Mouse (Mus musculus) neural tube, embryonic 10.5 days (tissue): ENCODE data around the gene Galr3.
"Not testable (repeated sequence)": the region's sequence is repeated elsewhere in the genome, so short reads cannot be mapped to it uniquely, and the experiment has no call there.

Experiments used
- DNase-seq: peaks from one replicate; pipeline ENCODE4 v3.0.0-alpha.2; 2017; ENCODE audit warnings: low spot score; ENCODE audit errors: extremely low spot score

Gene Galr3

DNA sequence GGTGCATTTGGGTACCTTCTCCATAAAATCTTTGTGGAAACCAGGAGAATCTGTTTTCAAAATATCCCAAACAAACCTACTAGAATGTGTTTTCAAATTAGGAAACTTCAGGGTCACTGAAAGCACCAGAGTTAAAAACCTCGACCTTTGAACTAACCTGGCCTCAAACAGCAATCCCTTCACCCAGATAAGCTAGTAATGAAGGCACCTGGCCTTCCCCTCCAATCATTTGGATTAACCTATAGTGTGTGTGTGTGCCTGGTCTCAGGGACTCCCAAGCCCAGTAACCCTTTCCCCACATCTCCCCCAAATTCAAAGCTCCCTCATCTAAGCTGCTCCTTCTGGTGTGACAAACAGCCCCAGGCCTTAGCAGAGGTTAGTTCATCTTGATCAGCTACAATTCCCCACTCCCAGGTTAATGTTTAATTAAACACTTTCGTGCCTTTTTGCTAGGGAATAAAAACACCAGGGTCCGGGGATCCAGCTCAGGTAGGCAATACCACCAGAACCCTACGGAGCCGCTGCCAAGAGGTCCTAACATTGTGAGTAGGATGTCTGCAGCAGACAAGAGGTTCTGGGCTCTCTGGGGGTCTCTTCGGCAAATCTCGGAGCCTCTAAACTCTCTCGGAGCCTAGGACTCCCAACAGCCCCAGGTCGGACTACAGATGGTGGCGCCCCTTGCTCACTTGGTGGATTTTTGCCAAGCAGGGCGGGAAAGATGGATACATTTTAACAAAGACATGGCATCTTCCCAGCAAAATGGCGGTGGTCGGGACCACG lies 15.0 kb upstream of the Galr3 start:
- DNase-seq: no peak

DNA sequence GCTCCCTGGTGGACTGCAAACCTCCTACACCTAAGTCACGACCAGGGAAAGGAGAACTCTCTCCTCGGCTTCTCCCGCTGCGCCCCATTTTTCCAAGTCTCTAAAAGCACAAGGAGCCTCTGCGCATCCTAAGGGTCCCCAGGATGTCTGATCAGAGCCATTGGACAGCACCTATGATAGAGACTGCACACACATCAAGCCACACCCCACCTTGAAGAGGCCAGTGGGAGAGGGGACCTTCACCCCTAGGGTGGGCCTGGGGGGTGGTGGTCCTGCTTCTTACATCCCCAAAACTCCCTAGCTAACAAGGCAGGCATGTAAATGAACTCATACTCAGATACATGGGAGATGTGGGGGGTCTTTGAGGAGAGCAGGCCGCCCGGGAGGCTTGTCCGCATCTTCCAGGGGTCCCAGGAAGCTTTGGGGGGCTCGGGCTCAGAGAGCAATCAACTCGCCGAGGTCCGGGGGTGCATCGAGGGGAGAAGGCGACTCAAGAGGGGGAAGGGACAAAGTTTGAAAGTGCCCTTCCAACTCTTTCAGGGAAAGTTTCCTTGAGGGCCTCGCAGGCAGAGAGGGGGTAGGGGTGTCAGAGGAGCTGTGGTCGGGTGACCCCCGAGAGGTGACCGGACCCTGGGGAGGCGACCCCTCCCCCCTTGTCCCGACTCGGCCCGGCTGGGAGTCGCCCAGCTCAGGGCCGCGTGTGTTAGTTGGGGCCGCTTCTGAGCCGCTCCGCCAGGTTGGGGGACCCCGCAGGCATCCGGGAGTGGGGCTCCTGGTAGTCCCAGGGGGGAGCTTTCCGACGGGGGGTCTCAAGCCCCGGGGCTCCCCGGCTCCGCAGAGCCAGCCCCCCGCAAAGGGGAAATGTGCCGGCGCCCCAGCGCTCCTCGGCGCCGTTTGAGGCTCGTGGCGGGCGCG lies 14.1 kb upstream of the Galr3 start:
- DNase-seq: peak; percentile 57

DNA sequence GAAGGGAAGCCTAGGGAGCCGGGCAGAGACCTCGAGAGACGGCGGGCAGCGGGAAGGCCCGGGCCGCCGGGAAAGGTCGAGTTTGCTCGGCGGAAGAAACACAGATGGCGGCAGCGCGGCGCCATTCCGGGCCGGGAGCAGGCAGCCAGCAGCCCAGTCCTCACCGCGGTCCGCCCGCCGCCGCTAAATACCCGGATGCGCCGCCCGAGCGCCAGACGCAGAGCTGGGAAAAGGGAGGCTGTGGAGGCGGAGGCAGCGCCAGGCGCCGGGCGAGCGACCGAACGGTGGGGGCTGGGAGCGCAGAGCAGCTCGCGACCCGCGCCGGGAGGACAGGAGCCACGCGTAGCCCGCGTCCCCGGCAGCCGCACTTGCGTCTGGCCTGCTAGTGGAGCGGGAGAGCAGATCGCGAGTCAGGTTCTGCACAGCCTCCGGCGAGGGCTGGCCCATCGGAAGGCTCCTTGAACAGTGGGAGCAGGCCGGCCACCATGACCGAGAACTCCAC lies 13.4 kb upstream of the Galr3 start, which contains the start of gene H1f0:
TSS of gene H1f0 (plus strand) at position 214 of the 502 bp plus-strand sequence.
- peak; percentile 99 for DNase-seq

DNA sequence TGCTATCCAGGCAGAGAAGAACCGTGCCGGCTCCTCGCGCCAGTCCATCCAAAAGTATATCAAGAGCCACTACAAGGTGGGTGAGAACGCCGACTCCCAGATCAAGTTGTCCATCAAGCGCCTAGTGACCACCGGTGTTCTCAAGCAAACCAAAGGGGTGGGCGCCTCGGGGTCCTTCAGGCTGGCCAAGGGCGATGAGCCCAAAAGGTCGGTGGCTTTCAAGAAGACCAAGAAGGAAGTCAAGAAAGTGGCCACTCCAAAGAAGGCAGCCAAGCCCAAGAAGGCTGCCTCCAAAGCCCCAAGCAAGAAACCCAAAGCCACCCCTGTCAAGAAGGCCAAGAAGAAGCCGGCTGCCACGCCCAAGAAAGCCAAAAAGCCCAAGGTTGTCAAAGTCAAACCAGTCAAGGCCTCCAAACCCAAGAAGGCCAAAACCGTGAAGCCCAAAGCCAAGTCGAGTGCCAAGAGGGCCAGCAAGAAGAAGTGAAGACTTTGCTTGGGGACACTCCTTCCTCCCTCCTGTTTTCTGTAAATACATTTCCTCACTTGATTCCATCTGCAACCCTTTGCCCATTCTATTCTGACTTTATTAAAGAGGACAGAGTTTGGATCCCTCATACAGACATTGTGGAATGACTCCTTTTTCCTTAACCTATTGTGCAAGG lies 12.7 kb upstream of the Galr3 start:
- DNase-seq: no peak

DNA sequence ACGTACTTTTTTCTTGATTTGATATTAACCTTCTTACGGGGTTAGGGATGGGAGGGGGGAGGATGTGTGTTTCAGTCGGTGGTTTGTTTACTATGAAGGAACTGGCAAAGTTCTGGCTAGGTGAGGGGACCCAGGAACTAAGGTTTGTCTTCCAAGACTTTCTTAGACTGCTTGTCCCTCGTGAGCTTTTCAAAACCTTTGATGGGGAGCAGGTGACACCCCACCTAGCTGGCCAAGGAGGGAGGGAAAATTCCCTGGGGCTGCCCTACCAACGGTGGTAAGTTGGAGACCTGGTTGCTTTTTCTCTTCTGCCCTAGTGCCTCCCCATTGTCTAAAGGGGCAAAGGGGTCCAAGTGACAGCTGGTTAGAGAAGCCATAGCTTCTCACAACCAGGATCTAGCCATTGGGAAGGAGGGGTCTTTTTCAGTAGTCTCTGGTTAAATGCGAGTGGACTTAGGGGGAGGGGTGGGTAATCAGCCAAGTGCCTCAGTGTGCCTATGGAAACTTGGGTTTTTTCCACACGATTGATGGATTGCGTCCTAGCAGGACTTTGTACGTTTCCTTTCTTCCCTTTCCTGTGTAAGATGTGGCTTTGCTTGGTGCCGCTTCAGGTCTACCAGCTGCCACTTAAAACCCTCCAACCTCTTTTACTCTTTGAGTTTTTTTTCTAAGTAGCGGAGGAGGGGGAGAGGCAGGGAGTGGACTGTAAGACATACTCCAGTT lies 12.0 kb upstream of the Galr3 start:
- DNase-seq: no peak

DNA sequence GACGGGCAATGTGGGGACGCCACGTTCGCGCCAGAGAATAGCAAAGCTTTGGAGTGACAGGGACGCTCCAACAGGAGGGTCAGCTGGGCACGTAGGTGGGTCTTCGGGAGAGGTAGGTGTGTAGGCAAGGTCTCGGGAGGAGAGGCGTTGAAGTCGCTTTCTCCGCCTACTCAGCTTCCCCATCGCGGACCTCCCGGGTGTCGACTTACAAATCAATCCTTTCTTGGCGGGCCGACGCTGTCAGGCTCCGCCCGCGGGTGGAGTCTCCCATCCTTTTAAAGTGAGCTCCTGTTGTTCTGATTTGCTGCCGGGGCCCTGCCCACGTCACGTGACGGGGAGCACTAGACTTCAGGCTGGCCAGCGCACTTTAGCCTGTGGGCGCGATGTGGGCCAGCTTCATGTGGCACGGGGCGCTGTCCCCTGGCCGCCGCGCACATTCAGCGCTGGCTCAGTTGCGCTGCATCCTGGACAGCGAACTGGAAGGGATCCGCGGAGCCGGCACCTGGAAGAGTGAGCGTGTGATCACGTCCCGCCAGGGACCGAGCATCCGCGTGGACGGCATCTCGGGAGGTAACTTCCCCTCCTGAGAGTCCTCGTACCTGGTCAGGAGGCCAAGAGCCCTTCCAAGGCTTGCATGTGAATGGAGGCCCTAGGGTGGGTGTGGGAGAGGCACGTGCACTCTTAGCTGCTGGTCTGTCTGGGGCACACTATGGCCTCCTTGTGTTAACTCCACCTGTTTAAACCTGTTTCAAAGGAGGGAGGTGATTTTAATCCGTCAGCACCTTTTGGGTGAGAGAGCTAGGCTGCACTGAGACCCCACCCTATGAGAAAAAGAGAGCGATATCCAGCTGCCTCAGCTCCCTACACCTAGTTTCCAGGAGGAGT lies 10.9 kb upstream of the Galr3 start:
- DNase-seq: peak; percentile 89

DNA sequence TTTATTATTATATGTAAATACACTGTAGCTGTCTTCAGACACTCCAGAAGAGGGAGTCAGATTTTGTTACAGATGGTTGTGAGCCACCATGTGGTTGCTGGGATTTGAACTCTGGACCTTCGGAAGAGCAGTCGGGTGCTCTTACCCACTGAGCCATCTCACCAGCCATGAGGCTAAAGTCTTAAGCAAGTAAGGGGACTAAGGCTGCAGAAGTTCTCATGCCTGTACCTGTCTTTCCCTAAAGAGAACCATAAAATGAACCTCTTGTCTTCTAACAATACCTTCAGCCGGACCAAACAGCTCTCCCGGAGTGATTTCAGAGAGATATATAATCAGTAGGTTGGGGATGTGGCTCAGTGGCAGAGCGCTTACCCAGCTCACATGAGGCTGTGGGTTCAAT lies 9.8 kb upstream of the Galr3 start:
- DNase-seq: not testable (repeated sequence)

DNA sequence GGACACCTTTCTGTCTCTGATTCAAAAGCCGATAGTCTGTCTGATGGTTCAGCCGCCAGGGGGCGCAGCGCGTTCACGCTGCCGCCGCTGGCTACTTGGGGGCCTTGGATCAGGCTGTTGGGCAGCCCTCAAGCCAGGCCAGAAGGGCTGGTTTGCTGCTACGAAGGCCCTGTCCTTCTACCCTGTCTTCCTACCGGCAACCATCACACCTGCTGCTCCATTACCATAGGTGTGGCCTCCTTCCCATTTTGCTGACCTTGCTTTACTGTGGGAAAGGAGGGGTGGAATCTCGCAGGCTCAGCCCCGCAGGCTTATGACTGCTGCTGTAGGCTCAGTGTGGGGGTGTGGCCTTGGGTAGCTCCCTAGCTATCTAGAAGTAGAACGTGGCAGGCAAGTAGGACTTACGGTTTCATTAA lies 3.8 kb upstream of the Galr3 start:
- DNase-seq: peak; percentile 83

DNA sequence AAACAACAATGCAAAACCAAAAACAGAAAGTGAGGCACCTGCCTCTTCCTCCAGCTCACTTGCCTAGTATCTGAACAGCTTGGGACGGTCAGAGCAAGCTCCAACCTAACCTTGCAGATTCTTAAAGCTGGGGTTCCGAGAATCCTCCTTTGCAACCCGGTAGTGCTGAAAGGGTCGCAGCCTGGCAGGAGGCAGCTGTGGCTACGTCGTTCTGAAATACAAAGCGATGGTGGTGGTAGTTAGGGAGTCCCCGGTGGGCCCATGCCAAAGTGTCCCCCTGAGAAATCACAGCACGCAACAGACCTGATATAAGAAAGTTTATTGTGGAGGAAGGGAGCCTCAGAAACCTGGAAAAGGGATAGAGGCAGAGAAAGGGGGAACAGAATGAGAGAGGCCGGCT lies 3.4 kb upstream of the Galr3 start:
- DNase-seq: no peak

DNA sequence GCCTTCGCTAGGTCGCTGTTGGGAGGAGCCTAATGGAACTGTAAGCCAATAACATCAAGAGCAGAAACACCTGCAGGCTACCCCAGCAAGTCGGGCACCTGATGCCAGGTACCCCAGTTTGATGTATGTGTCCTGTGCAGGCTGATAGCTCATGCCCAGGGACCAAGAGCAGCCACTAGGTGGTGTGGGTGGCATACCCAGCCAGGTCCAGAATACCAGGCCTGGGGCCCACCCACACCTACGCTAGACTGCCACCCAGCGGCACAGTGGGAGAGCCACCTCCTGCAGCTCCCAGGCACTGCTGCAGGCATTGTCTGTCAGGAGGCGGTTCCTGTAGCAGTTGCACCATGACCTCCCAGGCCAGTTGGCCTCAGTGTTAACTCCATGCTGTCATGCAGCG lies 2.8 kb upstream of the Galr3 start:
- peak; percentile 59 for DNase-seq

DNA sequence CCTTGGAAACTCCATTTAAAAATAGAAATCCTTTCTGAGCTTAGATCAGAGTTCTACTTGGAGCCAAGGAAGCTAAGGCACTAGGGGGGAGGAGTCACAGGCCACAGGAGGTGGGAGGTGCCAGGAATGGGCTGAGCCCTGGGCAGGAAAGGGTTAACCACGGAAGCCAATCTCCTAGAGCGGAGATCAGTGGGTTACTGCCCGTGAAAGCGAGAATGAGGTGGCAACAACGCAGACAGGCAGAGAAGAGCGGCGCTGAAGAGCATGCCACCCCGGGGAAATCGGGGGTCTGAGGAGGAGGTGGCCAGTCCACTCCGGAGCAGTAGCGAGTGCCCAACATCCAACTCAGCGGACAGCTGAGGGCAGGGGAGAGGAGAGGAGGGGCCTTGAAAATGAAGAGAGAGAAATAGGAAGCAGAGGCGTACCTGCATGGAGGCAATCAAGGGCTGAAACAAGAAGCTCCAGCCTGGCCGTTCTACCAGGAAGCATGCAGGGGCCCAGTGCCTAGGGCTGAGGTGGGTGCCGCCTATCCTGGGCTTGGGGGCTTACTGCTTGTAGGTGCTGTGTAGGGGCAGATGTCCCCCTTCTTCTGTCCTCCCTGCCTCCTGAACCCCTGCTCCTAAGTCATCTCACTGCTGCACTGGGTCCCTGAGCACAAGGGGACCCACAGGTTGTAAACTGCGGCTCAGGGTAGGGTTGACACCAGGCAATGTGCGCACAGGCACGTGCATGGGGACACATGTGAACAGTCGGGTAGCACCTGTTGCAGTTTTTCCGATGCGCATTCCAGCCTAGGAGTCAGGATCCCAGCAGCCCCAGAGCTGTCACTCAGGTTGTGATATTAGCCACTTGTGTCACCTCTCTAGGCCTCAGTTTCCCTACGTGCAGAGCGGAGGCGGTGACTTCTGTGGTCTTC lies 926 bp upstream of the Galr3 start:
- no peak for DNase-seq

DNA sequence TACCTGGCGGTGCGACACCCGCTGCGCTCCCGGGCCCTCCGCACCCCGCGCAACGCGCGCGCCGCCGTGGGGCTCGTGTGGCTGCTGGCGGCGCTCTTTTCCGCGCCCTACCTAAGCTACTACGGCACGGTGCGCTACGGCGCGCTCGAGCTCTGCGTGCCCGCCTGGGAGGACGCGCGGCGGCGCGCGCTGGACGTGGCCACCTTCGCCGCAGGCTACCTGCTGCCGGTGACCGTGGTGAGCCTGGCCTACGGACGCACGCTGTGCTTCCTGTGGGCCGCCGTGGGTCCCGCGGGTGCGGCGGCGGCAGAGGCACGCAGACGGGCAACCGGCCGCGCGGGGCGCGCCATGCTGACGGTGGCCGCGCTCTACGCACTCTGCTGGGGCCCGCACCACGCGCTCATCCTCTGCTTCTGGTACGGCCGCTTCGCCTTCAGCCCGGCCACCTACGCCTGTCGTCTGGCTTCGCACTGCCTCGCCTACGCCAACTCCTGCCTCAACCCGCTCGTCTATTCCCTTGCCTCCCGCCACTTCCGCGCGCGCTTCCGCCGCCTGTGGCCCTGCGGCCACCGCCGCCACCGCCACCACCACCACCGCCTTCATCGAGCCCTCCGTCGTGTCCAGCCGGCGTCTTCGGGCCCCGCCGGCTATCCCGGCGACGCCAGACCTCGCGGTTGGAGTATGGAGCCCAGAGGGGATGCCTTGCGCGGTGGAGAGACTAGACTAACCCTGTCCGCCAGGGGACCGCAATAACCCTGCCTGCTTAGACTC lies 1.2 kb downstream of the Galr3 start:
- DNase-seq: peak; percentile 57

DNA sequence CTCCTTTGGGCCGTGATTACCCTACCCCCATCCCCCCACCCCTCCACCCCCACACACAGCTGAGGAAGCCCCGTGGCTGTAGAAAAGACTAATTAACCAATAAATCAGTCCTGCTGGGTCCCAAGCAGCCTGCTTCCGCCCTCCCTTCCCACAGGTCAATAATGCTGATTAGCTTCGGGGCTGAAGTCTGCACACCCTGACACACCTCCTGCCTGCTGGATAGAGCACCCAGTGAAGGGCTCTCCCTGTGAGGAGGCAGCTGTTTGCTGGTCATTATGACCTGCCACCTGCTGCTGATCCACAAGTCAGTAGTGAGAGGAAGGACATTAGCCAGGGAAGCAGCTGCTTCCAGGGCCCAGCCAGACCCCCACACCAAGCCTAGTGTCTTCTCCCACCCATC lies 3.2 kb downstream of the Galr3 start:
- DNase-seq: peak; percentile 53

DNA sequence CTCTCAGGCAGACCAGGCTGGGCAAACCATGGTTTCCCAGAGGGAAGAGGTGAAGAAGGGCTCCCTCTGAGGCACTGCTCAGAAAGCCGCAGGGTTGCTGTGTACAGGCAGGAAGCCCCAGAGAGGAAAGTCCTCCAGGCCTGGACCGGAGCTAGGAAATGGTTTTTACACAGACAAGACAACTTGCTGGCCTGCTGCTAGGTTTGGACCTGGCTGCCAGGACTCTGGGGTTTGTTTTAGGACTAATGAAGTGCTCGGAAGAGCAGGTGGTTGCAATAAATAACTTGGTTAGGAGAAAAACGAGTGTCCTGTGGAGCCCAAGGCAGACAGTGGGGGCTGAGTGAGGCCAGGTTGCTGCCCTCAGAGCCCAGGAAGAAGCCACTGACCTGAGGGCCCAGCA lies 6.5 kb downstream of the Galr3 start:
- DNase-seq: no peak

DNA sequence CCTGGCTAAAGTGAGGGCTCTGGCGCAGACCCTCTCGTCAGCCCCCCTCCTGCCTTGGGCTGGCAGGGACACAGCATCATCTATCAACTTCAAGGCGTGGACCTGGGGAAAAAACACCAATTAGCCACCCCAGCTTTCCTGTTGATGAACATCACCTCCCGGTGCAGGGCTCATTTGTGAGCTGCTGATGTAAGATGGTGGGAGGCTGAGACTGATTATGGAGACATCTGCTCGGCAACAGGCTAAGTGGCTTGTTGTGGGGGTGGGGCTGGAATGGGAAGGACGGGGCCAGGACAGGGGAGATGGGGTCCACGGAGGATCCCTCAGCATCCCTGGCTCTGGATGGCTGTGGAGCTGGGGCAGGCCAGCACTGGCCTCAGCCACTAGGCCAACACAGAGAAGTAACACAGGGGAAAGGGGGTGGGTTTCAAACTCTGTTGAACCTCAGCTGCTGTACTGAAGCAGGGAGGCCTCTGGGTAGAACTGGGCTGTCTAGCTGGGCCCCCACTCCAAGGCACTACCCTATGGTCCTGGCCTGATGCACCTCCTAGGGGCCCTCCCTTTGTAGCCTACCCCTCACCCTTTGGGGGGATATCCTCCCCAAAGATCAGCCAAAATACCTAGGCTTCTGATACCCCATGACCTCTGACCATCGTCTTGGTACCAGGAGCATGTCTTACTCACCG lies 8.6 kb downstream of the Galr3 start:
- no peak for DNase-seq

DNA sequence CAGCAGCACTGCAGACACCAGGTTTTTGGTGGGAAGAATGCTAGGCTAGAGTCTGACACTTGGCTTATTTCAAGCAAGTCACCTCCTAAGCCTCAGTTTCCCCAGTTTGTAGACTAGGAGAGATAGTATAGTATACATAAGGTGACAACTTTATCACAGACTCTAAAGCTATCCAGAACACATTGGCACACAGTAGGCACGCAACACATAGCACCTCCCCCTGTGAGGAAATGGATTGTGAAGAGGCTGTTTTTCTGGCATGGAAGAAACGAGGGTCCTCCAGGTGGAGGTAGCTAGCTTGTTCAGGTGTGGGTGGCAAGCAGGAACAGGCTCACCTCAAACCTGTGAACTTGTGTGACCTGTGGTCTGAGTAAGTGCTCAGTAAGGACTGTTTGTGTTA lies 9.3 kb downstream of the Galr3 start:
- DNase-seq: no peak

DNA sequence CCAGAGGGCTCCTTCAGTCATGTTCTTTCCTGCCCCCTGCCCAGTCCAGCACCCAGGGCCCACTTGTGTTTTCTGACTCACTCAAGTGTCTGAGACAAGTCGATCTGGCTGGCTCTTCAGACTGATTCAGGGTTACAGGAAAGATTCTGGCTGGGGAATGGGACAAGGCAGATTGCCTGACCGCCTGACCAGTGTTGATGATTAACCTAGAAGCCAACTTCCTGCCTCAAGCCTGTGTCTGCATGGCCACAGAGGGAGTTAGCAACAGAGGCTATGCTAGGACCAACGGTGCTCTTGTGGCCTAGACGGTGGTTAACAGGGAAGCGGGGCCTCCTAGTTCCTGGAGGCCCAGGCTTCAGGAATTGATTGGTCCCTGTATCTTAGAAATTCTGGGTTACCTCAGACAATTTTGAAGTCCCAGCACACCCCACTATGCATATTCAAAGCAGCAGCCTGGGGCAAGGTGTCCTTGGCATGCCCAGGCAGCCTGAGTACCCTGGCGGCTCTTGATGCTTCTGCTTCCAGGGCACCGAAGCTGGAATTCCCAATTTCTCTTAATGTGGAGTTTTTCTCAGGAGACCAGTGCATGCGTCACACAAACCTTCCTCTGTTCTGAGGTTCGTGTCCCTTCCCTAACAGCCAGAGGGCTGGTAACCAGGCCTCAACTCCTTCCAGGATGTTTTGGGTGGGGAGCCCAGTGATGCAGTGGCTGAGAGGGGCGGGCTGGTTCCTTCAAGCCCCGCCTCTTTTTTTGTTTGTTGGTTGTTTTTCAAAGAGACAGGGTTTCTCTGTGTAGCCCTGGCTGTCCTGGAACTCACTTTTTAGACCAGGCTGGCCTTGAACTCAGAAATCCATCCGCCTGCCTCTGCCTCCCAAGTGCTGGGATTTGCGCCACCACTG lies 10.0 kb downstream of the Galr3 start:
- DNase-seq: no peak
